Mouse (Mus musculus) stomach, embryonic 14.5 days (tissue): Measurements from ENCODE around the gene Usp9x. TPM values are rescaled to one million over a fixed set of nuclear protein-coding genes. Genes with fewer than 3 reads are reported as not detected.

ENCODE experiments used
- ATAC-seq: fragments of 200-750 bp; cut with Nextera tagmentation; 2 replicates; pipeline ENCODE4 v1.8.0; 2017; ENCODE audit warnings: low read depth, moderate TSS enrichment; ENCODE audit not compliant: insufficient number of reproducible peaks, insufficient read depth, low FRiP score
- H3K27ac ChIP-seq: fragments of 300-500 bp; sonication (generic); 2 replicates; pipeline ENCODE4 v1.5.1; 2014; ENCODE audit warnings: mild to moderate bottlenecking, low read length, moderate library complexity, mixed read lengths
- H3K27me3 ChIP-seq: fragments of 300-500 bp; sonication (generic); 2 replicates; pipeline ENCODE4 v1.6.1; 2014; ENCODE audit warnings: low read length, control low read depth, mixed read lengths; ENCODE audit not compliant: control insufficient read depth, insufficient read depth
- H3K36me3 ChIP-seq: fragments of 300-500 bp; sonication (generic); 2 replicates; pipeline ENCODE4 v1.6.1; 2014; ENCODE audit warnings: mild to moderate bottlenecking, control low read depth, low read length, moderate library complexity, mixed read lengths; ENCODE audit not compliant: control insufficient read depth, insufficient read depth
- H3K4me1 ChIP-seq: fragments of 300-500 bp; sonication (generic); 2 replicates; pipeline ENCODE4 v1.6.1; 2014; ENCODE audit warnings: low read length, control low read depth, mixed read lengths; ENCODE audit not compliant: control insufficient read depth, insufficient read depth
- H3K4me2 ChIP-seq: fragments of 300-500 bp; sonication (generic); replicated peaks from 2 replicates; pipeline ENCODE4 v1.6.1; 2014; ENCODE audit warnings: low read depth, low read length, control low read depth
- H3K4me3 ChIP-seq: fragments of 300-500 bp; sonication (generic); 2 replicates; pipeline ENCODE4 v1.5.1; 2014; ENCODE audit warnings: low read depth, low read length, control low read depth
- H3K9ac ChIP-seq: fragments of 300-500 bp; sonication (generic); replicated peaks from 2 replicates; pipeline ENCODE4 v1.6.1; 2014; ENCODE audit warnings: low read depth, mild to moderate bottlenecking, control low read depth, low read length, moderate library complexity, mixed read lengths
- H3K9me3 ChIP-seq: fragments of 300-500 bp; sonication (generic); 2 replicates; pipeline ENCODE4 v1.6.1; 2016; ENCODE audit warnings: low read depth, low read length, control low read depth; ENCODE audit not compliant: control insufficient read depth
- WGBS: fragments of 180-500 bp; shearing (Covaris S2); extraction: QIAGEN DNeasy Blood & Tissue Kit; methylation state at CpG from one replicate; pipeline ENCODE4 v1.1.7; 2014; 5-methylcytosine and 5-hydroxymethylcytosine counted together
- polyA plus RNA-seq: library from polyadenylated mRNA; unstranded; fragments of >200 nt; fragmentation: Nextera tagmentation; extraction: Ambion mirVana; gene quantifications from 2 replicates; pipeline ENCODE4 v1.2.1, GENCODE M21; 2014

Gene Usp9x
- polyA plus RNA-seq, 1 experiment from 2014 or later, result 60.8 TPM

GRCm38 (mm10) chrX:13207512-13208341, 136.4 kb downstream of the Usp9x start:
- no peak overlapping the region; the same call in 1 of the 2 replicates for H3K9ac ChIP-seq
- peak overlapping the region; percentile 40 for H3K4me2 ChIP-seq
- peak; percentile 90; the same call in 1 of the 2 replicates for ATAC-seq
- WGBS, result 28% methylated on average over 23 of the region's 23 CpGs
- no peaks in the 10 kb centered on the region for H3K4me1 ChIP-seq
- no peaks in the 10 kb centered on the region for H3K27me3 ChIP-seq
- H3K9me3 ChIP-seq, result no peaks in the 10 kb centered on the region
- H3K36me3 ChIP-seq, result no peaks in the 10 kb centered on the region
- H3K4me3 ChIP-seq, result peak overlapping the region; percentile 21; the same call in 1 of the 2 replicates
- no peak overlapping the region for H3K27ac ChIP-seq

GRCm38 (mm10) chrX:13208404-13208803, 137.1 kb downstream of the Usp9x start:
- Histone ChIP-seq H3K9me3 (no peaks in the 10 kb centered on the region), H3K27me3 (no peaks in the 10 kb centered on the region), H3K36me3 (no peaks in the 10 kb centered on the region), H3K4me2 (peak overlapping the region; percentile 40), H3K9ac (no peak overlapping the region; the same call in 1 of the 2 replicates), H3K27ac (no peak overlapping the region), H3K4me1 (no peaks in the 10 kb centered on the region), H3K4me3 (peak overlapping the region; percentile 21; the same call in 1 of the 2 replicates)
- no peak for ATAC-seq
- WGBS, result 26% methylated on average over 6 of the region's 6 CpGs

- ATAC-seq, result no peak
- Histone ChIP-seq H3K4me3 (no peak overlapping the region), H3K27me3 (no peaks in the 10 kb centered on the region), H3K27ac (no peak overlapping the region), H3K9me3 (no peaks in the 10 kb centered on the region), H3K4me1 (no peaks in the 10 kb centered on the region), H3K9ac (no peak overlapping the region), H3K36me3 (no peaks in the 10 kb centered on the region), H3K4me2 (no peak overlapping the region)
- 44% methylated on average over 1 of the region's 1 CpGs for WGBS
Measured at GRCm38 (mm10) chrX:13214275-13214674, 143.0 kb downstream of the Usp9x start.

Other genes starting within 250 kb of the Usp9x start
- gene Ddx3x, start 209.5 kb downstream of the Usp9x start, polyA plus RNA-seq, result 147 and 156 TPM in 2 replicates